ENCODE assay signal across 8 mouse cellular contexts in the genomic region with DNA sequence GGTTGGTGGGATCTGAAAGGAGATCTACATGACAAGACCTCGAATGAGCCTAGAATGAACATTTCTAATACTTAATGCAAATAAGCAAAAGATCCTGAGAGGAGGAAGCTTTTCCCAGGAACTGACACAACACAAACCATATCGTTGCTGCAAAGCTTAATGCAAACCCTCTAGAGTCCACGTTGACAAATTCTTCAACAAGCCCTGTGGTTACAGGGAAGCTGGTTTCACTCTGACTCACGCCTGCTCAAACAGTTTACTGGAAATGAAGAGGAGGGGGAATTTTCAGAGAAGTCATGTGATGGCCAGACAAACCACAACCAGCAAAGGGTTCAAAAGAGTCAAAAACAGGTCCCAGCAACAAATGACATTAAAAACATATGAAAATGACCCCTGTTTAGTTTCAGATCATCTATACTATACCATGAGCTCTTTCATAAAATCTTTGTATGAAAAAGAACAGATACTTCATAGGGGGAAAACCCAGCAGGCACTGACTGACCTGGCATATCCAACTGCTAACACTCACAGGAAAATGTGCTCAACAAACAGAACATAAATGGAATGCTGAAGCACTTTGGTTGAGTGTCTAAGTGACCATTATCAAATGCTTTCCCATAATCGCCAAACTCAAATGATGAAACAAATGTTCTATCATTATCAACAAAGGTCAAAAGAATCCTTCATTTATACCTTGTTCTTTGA. TPM values are rescaled to one million over a fixed set of nuclear protein-coding genes. Genes with fewer than 3 reads are reported as not detected.
DNase-seq lines count a peak whose midpoint lies in the region; ATAC-seq and TF ChIP-seq lines count a peak whose summit lies in the region.

No protein-coding gene starts in this region.

- in situ Hi-C loops in Patski (cut with MboI; ENCODE audit: low pct_unique_long_range_greater_than_20kb), result no loop called here

- WGBS in limb, embryonic 12.5 days, result 69% methylated on average over 5 of the region's 5 CpGs
- 84% methylated on average over 5 of the region's 5 CpGs for WGBS in limb, embryonic 10.5 days
- WGBS in intestine, postnatal 0 days, result 51% methylated on average over 5 of the region's 5 CpGs
- WGBS in midbrain, embryonic 14.5 days, result 79% methylated on average over 5 of the region's 5 CpGs

- CTCF ChIA-PET in Patski (lab: Charles Lee), result interaction anchor here (0.8 to 5.0 kb wide), 12 partner anchors 9 to 43 kb away, joined by 3 to 29 read pairs (median 4); no protein-coding TSS in a partner anchor

- H3K27me3 ChIP-seq in limb, embryonic 12.5 days, result no peaks in the 10 kb centered on the region
- H3K27me3 ChIP-seq in limb, embryonic 10.5 days (ENCODE audit: low read depth, poor library complexity, severe bottlenecking), result no peaks in the 10 kb centered on the region
- H3K27me3 ChIP-seq in Patski, result no peaks in the 10 kb centered on the region
- no peaks in the 10 kb centered on the region for H3K27me3 ChIP-seq in intestine, postnatal 0 days (replicated peaks; ENCODE audit: control insufficient read depth, insufficient read depth, low read length)
- H3K27me3 ChIP-seq in midbrain, embryonic 14.5 days (ENCODE audit: control insufficient read depth, insufficient read depth, low read length), result no peaks in the 10 kb centered on the region

- intact Hi-C loops in left cerebral cortex, postnatal 25 days (cut with DNase I), result no loop called here
- intact Hi-C loops in gastrocnemius, postnatal 14 days (cut with DNase I; ENCODE audit: low total_unique reads), result no loop called here

- no peak overlapping the region for H3K4me3 ChIP-seq in limb, embryonic 12.5 days (replicated peaks)
- no peak overlapping the region for H3K4me3 ChIP-seq in limb, embryonic 10.5 days
- H3K4me3 ChIP-seq in intestine, postnatal 0 days (ENCODE audit: low read depth, low read length), result no peak overlapping the region
- H3K4me3 ChIP-seq in midbrain, embryonic 14.5 days (replicated peaks; ENCODE audit: low read depth, low read length), result no peak overlapping the region

- H3K4me2 ChIP-seq in limb, embryonic 12.5 days, result no peak overlapping the region
- H3K4me2 ChIP-seq in intestine, postnatal 0 days (replicated peaks; ENCODE audit: low read depth), result no peak overlapping the region
- no peak overlapping the region for H3K4me2 ChIP-seq in midbrain, embryonic 14.5 days (ENCODE audit: low read length)

- H3K36me3 ChIP-seq in limb, embryonic 12.5 days, result peaks cover 6% of the 10 kb centered on the region; the same call in 1 of the 2 replicates
- no peaks in the 10 kb centered on the region for H3K36me3 ChIP-seq in limb, embryonic 10.5 days
- H3K36me3 ChIP-seq in intestine, postnatal 0 days (ENCODE audit: control insufficient read depth, insufficient read depth), result no peaks in the 10 kb centered on the region
- 0 out of 2 replicates have a peak, but pooled peaks cover 2% of the 10 kb centered on the region for H3K36me3 ChIP-seq in midbrain, embryonic 14.5 days (ENCODE audit: control insufficient read depth, insufficient read depth, low read length)

- no peaks in the 10 kb centered on the region for H3K9me3 ChIP-seq in limb, embryonic 12.5 days
- no peaks in the 10 kb centered on the region for H3K9me3 ChIP-seq in limb, embryonic 10.5 days (replicated peaks)
- no peaks in the 10 kb centered on the region for H3K9me3 ChIP-seq in intestine, postnatal 0 days (ENCODE audit: control insufficient read depth)
- no peaks in the 10 kb centered on the region for H3K9me3 ChIP-seq in midbrain, embryonic 14.5 days (ENCODE audit: control insufficient read depth, low read length)

- no peak for ATAC-seq in limb, embryonic 12.5 days (ENCODE audit: insufficient number of reproducible peaks, insufficient read depth, low FRiP score, low TSS enrichment, low read depth)
- peak; percentile 84 for ATAC-seq in Patski
- no peak for ATAC-seq in intestine, postnatal 0 days
- no peak for ATAC-seq in midbrain, embryonic 14.5 days (ENCODE audit: low FRiP score, low TSS enrichment)

- POLR2A ChIA-PET in Patski (lab: Charles Lee), result interaction anchor here (0.7 to 4.3 kb wide), 15 partner anchors 8 to 1692 kb away, joined by 3 to 57 read pairs (median 3); no protein-coding TSS in a partner anchor

- no peak for DNase-seq in limb, embryonic 10.5 days (ENCODE audit: low spot score)
- DNase-seq in Patski (ENCODE audit: low read depth, low spot score), result peak; percentile 94
- peak; percentile 67 for DNase-seq in naive thymus-derived CD4-positive, alpha-beta T cell, adult 2 months (ENCODE audit: low read depth)
- DNase-seq in left cerebral cortex, postnatal 25 days (ENCODE audit: low spot score in 2 of 2), result no peak
- no peak for DNase-seq in gastrocnemius, postnatal 14 days
- DNase-seq in midbrain, embryonic 14.5 days, result no peak

- TF ChIP-seq CTCF in Patski (IDR thresholded peaks at IDR 0.05), result no peak
- no peak for TF ChIP-seq CTCF in intestine, postnatal 0 days (IDR thresholded peaks at IDR 0.05; ENCODE audit: low read depth)

- H3K4me1 ChIP-seq in limb, embryonic 12.5 days (replicated peaks), result peaks cover 8% of the 10 kb centered on the region; the same call in 1 of the 2 replicates
- H3K4me1 ChIP-seq in limb, embryonic 10.5 days, result no peaks in the 10 kb centered on the region
- H3K4me1 ChIP-seq in intestine, postnatal 0 days (replicated peaks; ENCODE audit: control insufficient read depth, insufficient read depth, low read length), result no peaks in the 10 kb centered on the region
- no peaks in the 10 kb centered on the region for H3K4me1 ChIP-seq in midbrain, embryonic 14.5 days (ENCODE audit: control insufficient read depth, insufficient read depth, low read length)

- H3K27ac ChIP-seq in limb, embryonic 12.5 days, result 0 out of 2 replicates have a peak overlapping the region, but pooled peaks have one; percentile 4
- no peak overlapping the region for H3K27ac ChIP-seq in limb, embryonic 10.5 days
- H3K27ac ChIP-seq in intestine, postnatal 0 days (ENCODE audit: low read depth, low read length), result peak overlapping the region; percentile 9
- H3K27ac ChIP-seq in midbrain, embryonic 14.5 days (replicated peaks; ENCODE audit: low read depth, low read length), result no peak overlapping the region

- no peak overlapping the region for H3K9ac ChIP-seq in limb, embryonic 12.5 days (replicated peaks)
- no peak overlapping the region for H3K9ac ChIP-seq in intestine, postnatal 0 days (ENCODE audit: low read depth, low read length)
- no peak overlapping the region for H3K9ac ChIP-seq in midbrain, embryonic 14.5 days (replicated peaks; ENCODE audit: low read length)

RNA-seq across cellular contexts. Expression of gene Vmp1, which starts 59.2 kb away (rescaled TPM):
- 79.8 and 85.1 TPM in 2 replicates for polyA plus RNA-seq in limb, embryonic 12.5 days (2016; fragmentation: Nextera tagmentation; extraction: Ambion mirVana)
- polyA plus RNA-seq in limb, embryonic 10.5 days (2016; fragmentation: Nextera tagmentation; extraction: Ambion mirVana), result 88.6 and 97.9 TPM in 2 replicates
- 443 TPM for polyA plus RNA-seq in Patski (2021)
- polyA plus RNA-seq in intestine, postnatal 0 days (2015; fragmentation: Nextera tagmentation; extraction: Ambion mirVana), result 387 and 408 TPM in 2 replicates
- 100 to 1,000 TPM; 165 to 175 TPM for total RNA-seq in left cerebral cortex, postnatal 25 days (2021)
- total RNA-seq in gastrocnemius, postnatal 14 days (2021), result 10 to 100 TPM; 67.7 to 84.9 TPM
- polyA plus RNA-seq in midbrain, embryonic 14.5 days (2014; fragmentation: Nextera tagmentation; extraction: Ambion mirVana), result 129 TPM in 2 replicates

RNA-seq across cellular contexts. Expression of gene Ptrh2, which starts 59.4 kb away (rescaled TPM):
- 40.4 and 42.9 TPM in 2 replicates for polyA plus RNA-seq in limb, embryonic 12.5 days (2016; fragmentation: Nextera tagmentation; extraction: Ambion mirVana)
- 45.6 and 45.9 TPM in 2 replicates for polyA plus RNA-seq in limb, embryonic 10.5 days (2016; fragmentation: Nextera tagmentation; extraction: Ambion mirVana)
- polyA plus RNA-seq in Patski (2021), result 16.2 TPM
- polyA plus RNA-seq in intestine, postnatal 0 days (2015; fragmentation: Nextera tagmentation; extraction: Ambion mirVana), result 14.2 and 14.6 TPM in 2 replicates
- total RNA-seq in left cerebral cortex, postnatal 25 days (2021), result 1 to 10 TPM; 8.3 to 8.5 TPM
- 1 to 10 TPM; 6.5 to 6.8 TPM for total RNA-seq in gastrocnemius, postnatal 14 days (2021)
- polyA plus RNA-seq in midbrain, embryonic 14.5 days (2014; fragmentation: Nextera tagmentation; extraction: Ambion mirVana), result 30.3 and 34.9 TPM in 2 replicates

Comparison
In these comparisons a context has a peak if more than half of its experiments do, and no peak if none do; other contexts are left out.
1. H3K27ac ChIP-seq: peak in limb, embryonic 12.5 days (single experiment) and intestine, postnatal 0 days (single experiment); none in limb, embryonic 10.5 days (single experiment) and midbrain, embryonic 14.5 days (single experiment).
2. DNase-seq: peak in Patski (single experiment) and naive thymus-derived CD4-positive, alpha-beta T cell, adult 2 months (single experiment); none in limb, embryonic 10.5 days (single experiment), left cerebral cortex, postnatal 25 days (0 of 2), gastrocnemius, postnatal 14 days (single experiment) and midbrain, embryonic 14.5 days (single experiment).